Mouse (Mus musculus): ENCODE measurements around the gene Syt8.
"Not testable (repeated sequence)": the region's sequence is repeated elsewhere in the genome, so short reads cannot be mapped to it uniquely, and the experiment has no call there.

Syt8 gene

DNA sequence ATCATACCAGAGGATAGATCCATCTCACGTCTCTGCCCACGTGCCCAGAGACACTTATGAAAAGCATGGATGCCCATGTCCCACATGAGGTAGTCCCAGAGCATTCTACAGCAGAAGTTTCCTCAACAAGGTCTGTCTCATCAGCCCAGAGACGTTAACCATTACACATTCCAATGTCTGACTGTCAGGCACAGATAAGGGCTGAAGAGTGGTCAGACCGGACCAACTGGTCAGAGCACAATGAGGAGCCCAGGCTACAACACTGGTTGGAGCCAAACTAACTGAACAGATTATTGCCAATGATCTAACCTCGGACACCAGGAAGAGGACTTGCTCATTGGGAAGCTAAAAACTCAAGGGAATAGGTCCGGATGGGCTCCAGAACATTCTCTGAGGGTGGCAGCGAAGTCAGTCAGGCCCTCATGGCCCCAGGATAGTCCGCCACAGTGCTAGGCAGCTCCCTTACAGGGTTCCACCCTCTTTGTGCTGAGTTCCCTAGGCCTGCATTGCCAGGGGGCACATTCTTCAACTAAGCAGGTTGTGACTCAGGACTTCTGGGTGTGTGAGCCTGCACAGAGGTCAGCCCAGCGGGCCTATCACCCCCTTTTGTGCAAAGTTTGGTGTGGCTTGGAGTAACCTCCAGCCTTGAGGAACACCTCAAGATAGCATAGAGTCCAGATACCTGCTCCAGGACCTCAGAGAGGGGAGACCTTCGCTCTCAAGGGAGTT, at the start of gene Syt8:
Syt8 (plus strand) TSS at position 714 of the 729 bp plus-strand sequence.
- DNase-seq (ENCODE audit: low spot score) = no peak

DNA sequence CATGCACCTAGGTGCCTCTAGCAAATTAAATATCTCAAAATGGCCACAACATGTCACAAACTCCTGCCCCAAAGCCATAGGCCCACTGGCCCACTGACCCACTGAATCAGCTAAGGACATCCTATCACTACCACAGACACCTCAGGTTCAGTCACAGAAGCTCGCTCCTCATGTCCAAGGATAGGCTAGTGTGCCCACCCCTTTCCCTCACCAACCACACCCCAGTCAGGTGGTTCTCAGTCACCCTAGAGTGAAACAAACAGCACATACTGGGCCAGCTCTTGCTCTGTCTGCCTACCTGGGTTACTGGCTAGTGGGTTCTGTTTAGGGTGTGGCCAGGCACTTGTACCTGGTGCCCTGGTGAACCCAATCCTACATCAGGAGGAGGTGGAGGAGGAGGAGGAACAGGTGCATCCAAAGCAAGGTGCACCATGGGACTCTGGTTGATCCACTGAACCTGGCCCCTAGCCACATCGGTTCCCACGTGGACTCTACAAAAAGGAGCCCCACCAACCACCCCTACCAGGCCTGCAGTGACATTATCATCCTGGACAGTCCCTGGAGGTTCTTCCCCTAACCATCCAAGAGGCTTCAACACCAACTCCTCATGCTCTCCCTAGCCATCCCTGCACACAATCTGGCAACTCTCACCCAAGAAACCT, 48.8 kb upstream of the Syt8 start:
- no peak for DNase-seq (ENCODE audit: low spot score)

DNA sequence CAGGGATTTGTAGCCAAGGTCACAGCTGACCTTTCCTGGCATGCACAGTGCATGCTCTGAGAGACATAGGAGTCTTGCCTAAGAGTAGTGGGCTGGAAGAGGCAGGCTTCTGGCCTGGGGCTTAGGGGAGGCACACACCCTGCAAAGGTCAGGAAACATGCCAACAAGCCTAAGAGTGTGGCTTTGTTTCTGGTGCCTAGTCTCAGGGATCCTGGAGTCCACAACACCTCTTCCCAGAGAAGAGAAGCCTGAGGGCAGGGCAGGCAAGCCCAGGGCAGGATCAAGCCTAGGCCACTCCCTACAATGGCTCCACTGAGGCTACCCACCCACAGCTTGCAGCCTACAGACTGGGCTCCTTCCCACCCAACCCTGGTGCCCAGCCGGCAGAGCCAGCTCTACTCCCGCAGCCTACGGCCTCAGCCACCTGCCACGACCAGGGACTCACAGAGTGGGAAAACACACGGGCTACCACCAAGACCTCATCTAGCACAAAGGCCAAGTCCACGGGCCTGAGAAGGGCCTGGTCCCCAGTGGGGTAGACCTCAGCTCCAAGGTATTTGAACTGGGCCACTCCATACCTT, 47.9 kb upstream of the Syt8 start:
- no peak for DNase-seq (ENCODE audit: low spot score)

DNA sequence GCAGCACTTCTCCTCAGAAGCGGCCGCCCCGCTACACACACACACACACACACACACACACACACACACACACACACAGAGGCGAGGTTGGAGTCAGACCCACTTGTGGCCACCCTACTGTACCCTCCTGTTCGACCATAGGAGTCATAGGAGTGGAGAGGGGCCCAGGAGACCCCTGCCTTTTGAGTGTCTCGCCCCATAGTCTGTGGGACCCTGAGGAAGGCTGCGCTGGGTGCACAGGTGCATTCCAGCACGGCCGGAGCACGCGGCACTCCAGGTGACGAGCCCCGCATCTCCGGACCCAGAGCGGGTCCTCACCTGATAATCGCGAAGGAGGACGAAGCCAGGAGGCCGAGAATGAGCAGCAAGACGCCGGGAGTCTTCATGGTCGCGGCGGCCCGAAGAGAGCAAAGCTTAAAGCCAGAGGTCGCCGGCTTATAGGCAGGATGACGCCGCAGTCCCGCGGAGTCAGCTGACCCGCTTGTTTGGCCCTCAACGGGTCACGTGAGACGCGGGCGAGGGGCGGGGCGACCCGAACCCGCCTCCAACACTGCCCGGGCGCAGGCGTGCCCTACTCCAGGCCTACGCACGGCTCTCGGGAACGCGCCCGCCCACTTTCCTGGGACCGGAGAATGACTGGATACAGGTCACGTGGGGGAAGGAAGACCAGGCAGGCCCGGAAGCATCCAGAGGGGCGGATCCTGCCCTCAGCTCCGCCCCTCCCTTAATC, 47.1 kb upstream of the Syt8 start, which contains the start of gene Ctsd:
Ctsd (minus strand) TSS at position 620 of the 730 bp plus-strand sequence.
- DNase-seq (ENCODE audit: low spot score) = peak; percentile 97

DNA sequence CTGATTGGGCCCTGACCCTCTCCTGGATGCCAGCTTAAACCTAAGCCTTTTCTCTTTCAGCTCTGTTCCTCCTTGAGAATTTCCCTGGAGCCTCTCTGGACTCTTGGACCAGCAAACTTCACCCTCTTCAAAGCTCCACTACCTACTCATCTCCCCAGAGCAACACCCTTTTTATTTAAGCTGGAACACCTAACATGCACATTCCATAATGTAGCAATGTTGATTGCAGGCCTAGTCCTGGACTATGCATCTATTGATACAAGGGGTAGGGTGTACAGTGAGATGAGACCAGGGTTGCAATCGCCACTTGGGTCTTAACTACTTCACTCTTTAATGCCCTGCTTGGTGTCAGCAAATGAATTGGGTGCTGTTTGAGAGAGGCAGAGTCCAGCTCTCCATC, 46.5 kb upstream of the Syt8 start:
- no peak for DNase-seq (ENCODE audit: low spot score)

DNA sequence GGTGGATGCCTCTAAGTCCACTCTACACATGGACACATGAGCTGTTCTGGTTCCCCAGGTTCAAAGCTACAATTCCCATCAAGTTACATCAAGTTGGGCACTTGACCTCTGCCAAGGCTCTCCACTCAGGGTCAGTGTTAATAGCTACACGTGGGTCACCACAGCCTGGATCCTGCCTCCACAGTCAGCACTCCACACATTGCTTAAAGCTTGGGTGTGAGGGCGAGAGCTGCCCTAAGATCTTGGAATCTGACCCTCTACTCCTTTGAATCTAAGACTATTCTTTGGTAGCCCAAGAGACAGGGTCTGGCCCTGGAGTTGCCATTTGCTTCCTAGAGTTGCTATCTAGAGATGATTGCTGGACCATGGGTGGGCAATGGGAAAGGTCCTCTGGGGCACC, 45.9 kb upstream of the Syt8 start:
- DNase-seq (ENCODE audit: low spot score) = no peak

DNA sequence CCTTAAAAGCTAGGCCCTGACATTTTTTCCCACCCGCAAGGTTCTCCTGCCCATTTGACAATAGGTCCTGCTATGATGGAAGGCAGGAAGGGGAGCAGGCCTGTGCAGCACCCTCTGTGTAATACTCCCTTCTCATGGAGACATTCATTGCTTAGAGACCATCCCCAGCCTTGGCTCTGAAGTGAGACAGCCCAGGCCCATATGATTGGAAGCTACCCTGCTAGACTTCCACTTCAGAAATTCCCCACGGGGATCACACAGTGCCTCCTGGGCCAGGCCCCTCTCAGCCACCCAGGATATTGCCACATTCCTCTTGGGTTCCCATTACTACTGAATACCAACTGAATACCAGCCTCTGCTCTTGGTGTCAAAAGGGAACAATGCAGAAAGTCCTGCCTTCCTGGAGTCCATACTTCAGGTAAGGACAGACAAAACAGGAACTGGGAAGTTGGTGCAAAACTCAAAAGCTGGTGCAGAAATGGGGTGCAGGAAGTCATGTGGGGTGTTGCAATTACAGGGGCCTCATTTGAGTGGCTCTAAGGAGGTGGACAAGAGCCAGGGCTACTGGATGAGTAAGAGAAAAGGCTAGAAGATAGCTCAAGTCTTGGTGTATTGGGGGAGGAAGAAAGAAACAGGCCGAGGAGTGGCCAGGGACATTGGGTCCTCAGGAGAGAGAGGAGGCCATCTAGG, 44.5 kb upstream of the Syt8 start:
- DNase-seq (ENCODE audit: low spot score) = no peak

DNA sequence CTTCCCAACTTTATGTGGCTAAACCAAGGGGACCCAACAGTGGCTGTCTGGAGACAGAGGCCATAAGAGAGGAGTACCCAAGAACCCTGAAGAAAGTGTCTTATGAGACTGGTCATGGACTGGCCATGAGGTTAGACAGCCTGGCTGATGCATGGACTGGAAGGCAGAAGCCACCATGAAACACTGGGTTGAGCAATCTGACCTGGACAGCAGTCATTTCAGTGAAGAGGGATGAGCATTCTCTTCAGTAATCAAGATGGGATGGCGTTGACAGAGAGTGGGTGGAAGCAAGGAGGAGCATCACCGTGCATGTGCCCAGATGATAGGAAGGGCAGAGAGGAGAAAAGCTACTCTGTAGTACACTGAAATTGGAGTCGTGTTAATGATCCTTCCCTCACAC, 43.5 kb upstream of the Syt8 start:
- no peak for DNase-seq (ENCODE audit: low spot score)

DNA sequence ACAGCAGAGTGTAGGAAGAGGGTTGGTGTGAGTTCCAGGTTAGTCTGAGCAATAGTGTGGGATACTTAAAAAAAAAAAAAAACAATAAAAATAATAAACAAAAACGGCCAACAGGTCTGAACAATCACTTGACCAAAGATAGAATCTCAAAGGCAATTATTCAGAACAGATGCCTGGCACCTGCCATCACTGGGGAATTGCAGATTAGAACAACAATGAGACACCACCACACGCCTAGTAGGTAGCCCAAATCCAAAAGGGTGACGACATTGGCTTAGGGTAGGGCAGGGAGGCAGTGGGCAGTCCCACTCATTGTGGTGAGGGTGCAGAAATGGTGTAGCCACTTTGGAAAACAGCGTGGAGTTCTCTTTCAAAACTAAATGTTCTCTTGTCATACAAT, 43.0 kb upstream of the Syt8 start:
- no peak for DNase-seq (ENCODE audit: low spot score)

DNA sequence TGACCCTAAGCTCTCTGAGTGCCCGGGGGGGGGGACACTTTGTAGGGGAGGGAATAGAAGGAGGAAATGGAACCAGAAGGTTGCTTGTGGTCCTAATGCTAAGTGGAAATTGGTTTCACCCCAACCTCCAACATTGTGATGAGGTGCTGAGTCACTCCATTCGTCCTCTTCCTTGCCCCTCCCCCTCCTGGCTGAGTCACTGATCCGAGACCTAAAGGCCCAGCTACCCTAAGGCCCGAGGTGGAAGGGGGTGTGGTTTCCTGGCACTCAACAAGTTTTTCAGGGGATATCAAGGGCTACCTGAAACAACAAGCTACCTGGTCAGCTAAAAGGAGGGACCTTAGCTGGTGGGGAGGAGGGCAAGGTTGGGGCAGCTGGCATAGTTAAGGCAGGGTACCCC, 41.5 kb upstream of the Syt8 start:
- DNase-seq (ENCODE audit: low spot score) = no peak

DNA sequence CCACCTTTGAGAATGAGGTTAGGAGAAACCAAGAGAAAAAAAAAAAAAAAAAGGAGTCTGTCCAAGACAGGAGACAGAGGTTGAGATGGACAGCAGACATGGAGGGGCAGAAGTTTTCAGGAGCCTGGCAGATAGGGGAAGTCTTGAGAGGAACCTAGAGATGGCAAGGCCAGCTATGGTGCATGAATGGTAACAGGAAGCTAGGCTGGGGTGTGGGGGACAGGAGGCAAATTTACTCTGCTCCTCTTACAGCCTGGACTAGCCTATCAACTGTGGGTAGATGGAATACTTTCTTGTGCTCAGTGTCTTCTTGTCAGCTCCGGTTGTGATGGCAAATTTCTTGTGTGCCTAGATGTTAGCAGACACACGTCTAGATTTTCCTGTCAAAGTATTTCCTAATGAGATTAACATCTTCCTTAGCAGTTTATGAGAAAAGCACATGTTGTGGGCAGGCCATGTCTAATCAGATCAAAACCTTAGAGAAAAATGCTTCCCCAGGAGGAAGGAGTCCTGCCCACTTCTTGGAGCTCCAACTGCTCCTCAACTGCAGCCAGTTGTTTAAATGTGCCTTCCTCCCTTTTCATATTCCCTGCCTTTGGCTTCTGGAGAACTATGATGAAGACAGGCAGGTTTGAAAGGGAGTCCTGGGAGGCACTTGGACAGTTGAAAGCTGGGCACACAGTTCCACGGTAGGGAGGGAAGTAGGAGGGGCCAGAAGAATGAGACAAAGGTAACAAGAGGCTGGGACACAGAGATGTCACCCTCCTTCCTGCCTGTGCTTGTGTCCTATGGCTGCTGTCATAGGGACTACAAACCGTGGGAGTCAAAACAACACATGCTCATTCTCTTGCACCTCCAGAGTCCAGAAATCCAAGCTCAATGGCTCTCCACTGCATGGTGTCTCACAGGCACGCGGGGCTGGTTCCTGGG, 40.1 kb upstream of the Syt8 start:
- DNase-seq (ENCODE audit: low spot score) = no peak

DNA sequence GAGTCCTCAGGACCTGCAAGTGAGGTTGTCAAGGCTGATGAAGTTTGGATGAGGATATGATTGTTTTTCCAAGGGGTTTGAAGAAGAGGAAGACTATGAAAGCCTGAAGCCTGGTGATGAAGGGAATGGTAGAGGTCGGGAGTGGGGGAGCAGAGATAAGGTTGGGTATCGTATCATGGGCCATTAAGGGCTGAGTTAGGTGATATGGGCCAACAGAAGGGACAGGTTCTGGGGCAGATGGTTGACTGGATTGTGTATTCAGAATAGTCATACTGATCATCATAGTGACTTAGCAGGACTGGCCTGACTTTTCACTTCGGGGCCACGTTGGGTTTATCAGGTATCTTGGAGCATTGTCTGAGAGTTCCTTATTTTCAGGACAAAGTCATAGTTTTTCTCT, 39.2 kb upstream of the Syt8 start:
- no peak for DNase-seq (ENCODE audit: low spot score)

DNA sequence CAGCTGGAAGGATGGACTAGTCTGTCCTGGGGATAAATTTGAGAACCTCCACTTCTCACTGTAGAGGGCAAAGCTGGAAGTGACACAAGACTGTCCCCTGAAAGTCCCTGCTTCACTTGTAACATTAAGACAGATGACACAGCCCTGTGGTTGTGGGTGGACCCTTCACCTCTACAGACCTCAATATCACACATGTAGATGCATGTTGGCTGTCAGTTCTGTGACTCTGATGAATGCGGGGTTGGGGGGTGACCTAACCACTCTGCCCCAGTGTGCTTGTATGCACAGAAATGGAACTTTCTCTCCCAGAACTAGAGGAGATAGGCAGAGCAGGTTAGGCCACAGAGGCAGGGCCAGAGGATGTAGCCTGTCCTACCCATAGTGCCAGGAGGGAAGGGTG, 38.0 kb upstream of the Syt8 start:
- DNase-seq (ENCODE audit: low spot score) = no peak

DNA sequence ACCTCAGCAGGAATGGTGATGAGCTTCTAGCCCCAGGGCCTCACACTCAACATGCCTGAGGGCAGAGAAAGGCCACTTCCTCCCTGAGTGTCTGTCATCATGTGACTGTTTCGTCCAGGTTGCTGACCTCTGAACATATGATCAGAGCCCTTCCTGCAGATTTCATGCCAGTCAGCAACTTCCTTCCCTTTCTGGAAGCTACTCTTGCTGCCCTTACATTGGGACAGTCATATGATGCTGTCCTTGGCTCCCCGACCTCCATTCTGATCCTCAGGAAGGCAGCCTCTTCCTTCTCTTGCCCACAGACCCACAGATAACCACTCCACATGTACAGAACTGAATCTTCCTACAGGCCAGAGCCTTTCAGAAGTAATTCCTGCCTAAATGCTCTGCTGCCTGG, 36.6 kb upstream of the Syt8 start:
- no peak for DNase-seq (ENCODE audit: low spot score)

DNA sequence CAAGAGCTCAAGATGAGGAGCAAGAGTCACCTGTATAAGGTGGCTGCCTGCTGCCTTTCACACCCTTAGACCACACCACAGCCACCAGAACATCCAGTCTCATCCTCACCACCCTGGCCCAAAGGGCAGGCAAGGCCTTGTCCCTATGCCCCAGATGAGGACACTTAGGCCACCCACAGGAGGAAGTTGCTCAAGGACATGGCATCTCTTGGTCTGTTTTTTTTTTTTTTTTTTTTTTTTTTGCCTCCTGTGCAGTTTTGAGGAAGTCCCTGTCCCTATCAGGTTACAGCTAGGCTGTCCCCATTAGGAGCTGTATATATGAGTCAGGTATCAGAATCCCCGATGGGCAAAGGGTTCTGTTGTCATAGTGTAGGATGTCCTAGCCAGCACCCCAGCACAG, 35.4 kb upstream of the Syt8 start:
- DNase-seq (ENCODE audit: low spot score) = no peak

DNA sequence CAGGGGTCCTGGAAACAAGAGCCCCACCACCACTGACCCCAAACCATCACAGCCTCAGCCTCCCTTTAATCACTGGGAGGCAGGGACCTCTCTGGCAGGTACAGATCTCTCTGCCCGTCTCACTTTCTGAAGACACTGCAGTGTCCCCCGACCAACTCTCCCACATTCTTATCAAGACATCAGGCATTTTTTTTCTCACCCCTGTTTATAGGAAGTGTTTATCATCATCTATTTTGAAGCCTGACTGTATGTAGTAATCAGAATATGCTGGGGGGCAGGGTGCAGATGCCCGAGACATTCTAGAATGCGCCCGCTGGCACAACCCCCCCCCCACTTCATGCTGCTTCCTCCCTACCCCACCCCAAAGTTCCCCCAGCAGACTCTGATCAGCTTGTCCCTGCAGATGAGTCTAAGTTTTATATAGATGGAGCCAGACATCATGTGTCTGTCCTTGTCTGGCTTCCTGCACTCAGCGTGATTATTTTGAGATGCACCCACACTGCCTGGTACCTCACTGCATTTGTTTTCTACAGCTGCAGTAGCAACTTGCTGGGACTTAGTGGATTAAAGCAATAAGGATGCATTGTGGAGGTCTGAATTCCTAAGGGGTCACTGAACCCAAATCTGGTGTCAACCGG, 34.4 kb upstream of the Syt8 start:
- no peak for DNase-seq (ENCODE audit: low spot score)

DNA sequence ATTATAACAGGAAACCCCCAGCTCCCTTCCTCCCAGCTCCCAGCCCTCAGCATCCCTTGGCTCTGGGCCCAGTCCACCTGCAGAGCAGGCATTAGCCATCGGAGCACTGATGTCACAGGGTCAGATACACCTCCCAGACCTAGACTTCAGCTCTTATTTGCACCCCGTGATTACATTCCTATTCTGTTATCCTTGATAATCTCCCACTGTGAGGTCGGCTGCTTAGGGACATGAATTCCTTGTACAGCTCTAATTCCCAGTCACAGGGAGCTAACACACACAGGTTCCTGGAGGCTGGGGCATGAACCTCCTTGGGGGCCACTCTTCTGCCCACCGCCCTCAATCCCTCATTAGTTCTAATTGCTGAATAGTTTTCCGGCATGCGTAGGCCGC, 33.9 kb upstream of the Syt8 start:
- no peak for DNase-seq (ENCODE audit: low spot score)

DNA sequence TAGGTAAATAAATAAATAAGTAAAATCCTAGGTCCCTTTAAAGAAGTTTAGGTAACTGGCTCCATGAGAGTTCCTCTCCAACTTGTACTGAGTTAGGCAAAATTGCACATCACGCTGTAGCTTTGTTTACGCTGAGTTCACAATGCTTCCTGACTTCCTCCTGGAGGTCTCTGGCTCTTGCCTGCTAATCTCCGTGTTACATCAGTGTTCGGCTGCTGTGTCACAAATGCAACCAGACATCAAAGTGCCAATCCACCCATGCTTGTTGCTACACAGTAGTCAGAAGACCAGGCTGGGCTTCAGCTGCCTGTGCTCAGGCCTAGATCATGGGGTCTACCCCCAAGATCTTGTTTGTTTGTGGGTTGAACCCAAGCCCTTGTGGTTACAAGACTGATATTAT, 31.1 kb upstream of the Syt8 start:
- no peak for DNase-seq (ENCODE audit: low spot score)

DNA sequence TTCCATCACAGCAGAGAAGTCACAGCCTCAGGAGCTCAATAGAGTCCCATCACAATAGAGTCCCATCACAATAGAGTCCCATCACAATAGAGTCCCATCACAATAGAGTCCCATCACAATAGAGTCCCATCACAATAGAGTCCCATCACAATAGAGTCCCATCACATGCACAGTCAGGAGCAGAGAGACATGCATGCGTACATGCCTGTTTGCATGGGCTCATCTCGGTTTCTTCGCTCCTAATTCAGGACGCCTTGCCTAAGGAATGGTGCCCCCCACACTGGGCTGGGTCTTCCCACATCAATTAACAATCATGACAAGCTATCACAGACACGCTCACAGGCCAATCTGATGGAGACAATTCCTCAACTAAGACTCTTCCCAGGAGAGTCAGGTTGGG, 29.5 kb upstream of the Syt8 start:
- not testable (repeated sequence) for DNase-seq (ENCODE audit: low spot score)

DNA sequence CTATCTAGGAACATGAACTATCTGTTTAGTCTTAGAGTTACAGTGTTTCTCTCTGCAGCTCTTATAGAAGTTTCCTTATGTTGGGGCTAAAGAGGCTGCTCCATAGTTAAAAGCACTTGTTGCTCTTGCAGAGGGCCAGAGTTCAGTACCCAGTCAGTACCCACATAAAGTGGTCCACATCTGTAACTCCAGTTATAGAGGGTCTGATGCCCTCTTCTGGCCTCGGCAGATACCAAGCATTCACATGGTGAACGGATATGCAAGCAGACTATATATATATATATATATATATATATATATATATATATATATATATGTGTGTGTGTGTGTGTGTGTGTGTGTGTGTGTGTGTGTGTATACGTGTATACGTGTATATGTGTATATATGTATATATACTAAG, 26.7 kb upstream of the Syt8 start:
- no peak for DNase-seq (ENCODE audit: low spot score)

DNA sequence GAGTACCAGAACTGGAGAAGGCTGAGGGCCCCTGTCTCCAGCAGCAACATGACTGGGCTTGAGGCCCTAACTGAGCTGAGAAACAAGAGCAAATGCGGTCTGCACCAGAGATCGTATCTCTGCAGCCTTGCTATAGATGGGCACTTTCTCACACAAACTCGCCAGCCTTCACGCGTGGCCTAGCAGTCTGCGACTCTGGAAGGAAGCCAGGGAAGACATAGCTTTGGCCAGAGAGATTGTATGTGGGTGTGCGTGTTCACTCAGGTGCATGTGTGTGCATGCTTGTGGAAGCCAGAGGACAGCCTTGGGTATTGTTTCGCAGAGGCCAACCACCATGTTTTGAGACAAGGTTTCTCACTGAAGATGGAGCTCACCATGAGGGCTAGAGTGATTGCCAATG, 26.0 kb upstream of the Syt8 start:
- no peak for DNase-seq (ENCODE audit: low spot score)
